Mouse (Mus musculus) G1E (cell line): Measurements from ENCODE around the gene Hrh2.

Experiments used
- CTCF ChIP-seq: IDR thresholded peaks from 2 replicates; pipeline ENCODE4 v1.5.1; 2012; ENCODE audit warnings: low read depth, low read length, inconsistent platforms, mixed read lengths
- POLR2AphosphoS5 ChIP-seq: IDR thresholded peaks from 2 replicates; pipeline ENCODE4 v1.6.1; 2012; ENCODE audit warnings: low read depth, low read length, inconsistent platforms; ENCODE audit not compliant: insufficient replicate concordance

GRCm38 (mm10) chr13:54227916-54228483 lies 36.1 kb downstream of the Hrh2 start:
- TF ChIP-seq CTCF (no peak), POLR2AphosphoS5 (no peak)
